Mouse (Mus musculus) macrophage (primary cell): ENCODE results near the gene Ndufb7. TPM values are rescaled to one million over a fixed set of nuclear protein-coding genes. Genes with fewer than 3 reads are reported as not detected.
A peak's percentile ranks its signal among the peaks of the same experiment; 100 is the strongest.
"Not testable (repeated sequence)": the region's sequence is repeated elsewhere in the genome, so short reads cannot be mapped to it uniquely, and the experiment has no call there.

Experiments
- H3K27ac ChIP-seq: fragments of 350-480 bp; formaldehyde crosslinking; 2 replicates; pipeline ENCODE4 v1.9.0; 2021
- H3K36me3 ChIP-seq: fragments of 350-480 bp; formaldehyde crosslinking; 2 replicates; pipeline ENCODE4 v1.9.0; 2021; ENCODE audit errors: inconsistent target
- H3K4me3 ChIP-seq: fragments of 350-480 bp; formaldehyde crosslinking; 2 replicates; pipeline ENCODE4 v1.9.0; 2021; ENCODE audit errors: inconsistent target
- H3K79me2 ChIP-seq: fragments of 350-480 bp; formaldehyde crosslinking; 2 replicates; pipeline ENCODE4 v1.9.0; 2021; ENCODE audit errors: inconsistent target
- WGBS: methylation state at CpG from one replicate; pipeline ENCODE4 v1.1.7; 2026; ENCODE audit warnings: inconsistent platforms; ENCODE audit not compliant: missing documents; 5-methylcytosine and 5-hydroxymethylcytosine counted together
- polyA plus RNA-seq: library from polyadenylated mRNA; stranded (reverse); fragments of 250-400 nt; gene quantifications from 3 replicates; pipeline ENCODE4 v1.2.4, GENCODE M21; 2018; ENCODE audit warnings: inconsistent platforms

The Ndufb7 gene
- polyA plus RNA-seq, 1 experiment from 2014 or later, result 83.2 TPM

DNA sequence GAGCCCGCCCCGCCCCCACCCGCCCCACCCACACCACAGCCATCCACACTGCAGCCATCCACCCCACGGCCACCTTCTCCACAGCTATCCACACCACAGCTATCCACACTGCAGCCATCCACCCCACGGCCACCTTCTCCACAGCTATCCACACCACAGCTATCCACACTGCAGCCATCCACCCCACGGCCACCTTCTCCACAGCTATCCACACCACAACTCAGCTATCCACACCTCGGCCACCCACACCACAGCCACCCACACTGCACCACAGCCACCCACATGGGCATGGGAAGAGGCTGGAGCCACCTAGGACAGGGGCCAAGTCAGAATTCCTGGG, 4.5 kb downstream of the Ndufb7 start:
- H3K27ac ChIP-seq, H3K36me3 ChIP-seq, H3K4me3 ChIP-seq: not testable (repeated sequence)
- peaks cover 81% of the 10 kb centered on the region for H3K79me2 ChIP-seq
- WGBS, result 67% methylated on average over 1 of the region's 7 CpGs

DNA sequence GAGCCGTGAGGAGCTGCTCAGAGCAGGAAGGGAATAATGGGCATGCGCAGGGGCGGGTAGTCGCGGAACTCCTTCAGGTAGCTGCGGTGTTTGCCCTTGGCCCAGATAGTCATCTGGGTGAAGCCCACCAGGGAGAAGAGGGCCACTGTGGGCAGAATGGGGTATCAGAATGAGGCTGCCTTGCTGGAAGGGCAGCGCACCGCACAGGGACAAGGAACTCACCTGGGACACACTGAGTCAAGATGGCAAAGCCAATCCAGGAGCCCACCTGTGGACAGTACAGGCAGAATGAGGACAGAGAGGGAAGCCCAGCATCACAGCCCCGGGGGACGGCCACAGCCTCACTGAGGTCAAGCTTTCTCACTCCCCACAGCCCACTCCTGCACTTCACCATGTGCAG, 5.3 kb downstream of the Ndufb7 start:
- H3K36me3 ChIP-seq, result peaks cover 9% of the 10 kb centered on the region; the same call in 1 of the 2 replicates

DNA sequence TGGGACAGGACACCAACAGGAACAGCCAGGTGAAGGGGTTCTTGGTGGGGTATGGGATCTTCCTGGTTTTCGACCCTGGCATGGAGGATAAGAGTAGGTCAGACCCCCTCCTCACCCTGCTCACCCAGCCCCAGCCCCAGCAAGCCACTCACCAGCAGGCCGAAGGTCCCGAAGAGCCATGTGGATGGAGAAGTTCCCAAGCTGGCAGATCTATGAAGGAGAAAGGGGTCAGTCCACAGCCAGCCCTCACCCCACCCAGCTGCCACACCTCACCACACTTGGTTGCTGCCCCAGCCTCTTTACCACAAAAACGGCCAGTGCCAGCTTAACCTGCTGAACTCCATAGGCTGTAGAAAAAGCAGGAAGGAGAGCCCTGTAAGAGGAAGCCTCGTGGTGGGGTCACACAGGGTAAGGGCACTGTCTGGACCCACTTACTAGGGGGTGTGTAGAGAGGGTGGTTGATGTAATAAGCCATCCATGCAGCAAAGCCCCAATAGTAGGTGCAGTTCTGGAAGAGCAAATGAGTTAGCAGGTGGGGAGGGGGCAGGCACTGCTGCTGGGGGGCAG, 5.9 kb downstream of the Ndufb7 start:
- no peak overlapping the region for H3K4me3 ChIP-seq
- WGBS, result 36% methylated on average over 5 of the region's 5 CpGs
- peaks cover 9% of the 10 kb centered on the region; the same call in 1 of the 2 replicates for H3K36me3 ChIP-seq
- peaks cover 88% of the 10 kb centered on the region for H3K79me2 ChIP-seq
- H3K27ac ChIP-seq, result no peak overlapping the region

More for the DNA sequence above, 5.3 kb downstream of the Ndufb7 start:
- WGBS, result 95% methylated on average over 10 of the region's 10 CpGs
- Histone ChIP-seq H3K79me2 (peaks cover 88% of the 10 kb centered on the region), H3K27ac (no peak overlapping the region), H3K4me3 (no peak overlapping the region)

DNA sequence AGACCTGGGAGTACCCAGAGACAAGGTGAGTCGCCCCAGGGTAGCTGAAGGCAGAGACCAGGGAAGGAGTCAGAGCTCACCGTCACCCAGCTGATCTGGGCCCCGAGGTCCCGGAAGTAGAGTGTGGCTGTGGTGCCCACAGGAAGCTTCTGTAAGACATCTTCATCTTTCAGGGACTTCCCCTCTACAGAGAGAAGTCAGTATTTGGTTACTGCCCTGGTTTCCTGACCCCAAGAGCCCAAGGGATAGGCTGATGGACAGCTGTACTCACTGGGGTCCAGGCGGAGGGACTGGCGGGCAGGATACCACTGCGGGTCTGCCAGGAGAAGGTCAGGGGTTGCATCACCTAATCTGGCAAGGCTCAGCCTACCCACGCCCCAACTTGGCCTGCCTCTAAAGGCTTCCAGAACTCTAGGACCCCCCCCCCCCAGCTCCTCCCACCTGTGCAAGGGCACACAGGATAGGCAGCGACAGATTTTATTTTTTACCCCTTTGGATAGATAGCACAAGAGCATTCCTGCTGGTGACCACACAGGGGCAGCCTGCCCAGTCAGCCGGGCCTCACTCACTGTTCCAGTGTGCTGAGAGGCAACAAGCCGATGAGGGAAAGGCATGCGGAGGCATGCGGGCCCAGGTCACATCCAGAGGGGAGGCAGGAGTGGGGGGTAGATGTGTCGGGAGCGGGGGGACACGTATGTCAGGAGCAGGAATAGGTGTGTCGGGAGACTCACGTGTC, 6.8 kb downstream of the Ndufb7 start:
- Histone ChIP-seq H3K27ac (peak overlapping the region; percentile 22), H3K79me2 (peaks cover 88% of the 10 kb centered on the region), H3K36me3 (peaks cover 9% of the 10 kb centered on the region; the same call in 1 of the 2 replicates), H3K4me3 (no peak overlapping the region)
- 36% methylated on average over 18 of the region's 18 CpGs for WGBS

DNA sequence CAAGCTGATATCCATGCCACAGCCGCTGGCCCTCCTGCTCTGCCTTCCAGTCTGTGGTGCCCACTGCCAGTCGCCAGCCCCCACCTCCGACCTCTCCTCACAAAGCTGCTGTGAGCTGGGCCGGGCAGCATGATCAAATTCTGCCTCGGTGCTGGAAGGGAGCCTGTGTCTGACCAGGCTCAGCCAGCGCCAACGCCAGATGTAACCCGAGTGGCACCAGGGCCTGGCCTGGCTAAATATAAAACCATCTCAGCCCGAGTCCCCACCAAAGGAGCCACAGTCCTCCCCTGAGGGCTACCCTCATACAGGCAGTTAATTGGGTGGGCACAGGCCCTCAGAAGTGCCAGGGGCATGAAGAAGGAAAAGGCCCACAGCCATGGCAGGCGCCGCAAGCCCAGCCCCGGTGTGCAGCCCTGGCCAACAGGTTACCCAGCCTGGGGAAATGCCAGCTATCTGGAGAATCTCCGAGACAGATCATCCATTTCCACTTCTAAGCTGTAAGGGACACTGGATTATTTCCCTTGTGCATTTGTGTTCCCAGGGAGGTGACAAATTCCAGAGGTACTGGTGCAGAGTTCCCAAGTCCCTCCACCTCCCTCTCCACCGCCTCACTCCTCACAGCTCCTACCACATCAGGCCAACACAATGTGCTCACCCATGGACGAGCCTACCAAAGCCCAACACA, 8.3 kb downstream of the Ndufb7 start:
- no peak overlapping the region for H3K27ac ChIP-seq
- 89% methylated on average over 15 of the region's 15 CpGs for WGBS
- no peak overlapping the region for H3K4me3 ChIP-seq
- peaks cover 9% of the 10 kb centered on the region; the same call in 1 of the 2 replicates for H3K36me3 ChIP-seq
- peaks cover 88% of the 10 kb centered on the region for H3K79me2 ChIP-seq

DNA sequence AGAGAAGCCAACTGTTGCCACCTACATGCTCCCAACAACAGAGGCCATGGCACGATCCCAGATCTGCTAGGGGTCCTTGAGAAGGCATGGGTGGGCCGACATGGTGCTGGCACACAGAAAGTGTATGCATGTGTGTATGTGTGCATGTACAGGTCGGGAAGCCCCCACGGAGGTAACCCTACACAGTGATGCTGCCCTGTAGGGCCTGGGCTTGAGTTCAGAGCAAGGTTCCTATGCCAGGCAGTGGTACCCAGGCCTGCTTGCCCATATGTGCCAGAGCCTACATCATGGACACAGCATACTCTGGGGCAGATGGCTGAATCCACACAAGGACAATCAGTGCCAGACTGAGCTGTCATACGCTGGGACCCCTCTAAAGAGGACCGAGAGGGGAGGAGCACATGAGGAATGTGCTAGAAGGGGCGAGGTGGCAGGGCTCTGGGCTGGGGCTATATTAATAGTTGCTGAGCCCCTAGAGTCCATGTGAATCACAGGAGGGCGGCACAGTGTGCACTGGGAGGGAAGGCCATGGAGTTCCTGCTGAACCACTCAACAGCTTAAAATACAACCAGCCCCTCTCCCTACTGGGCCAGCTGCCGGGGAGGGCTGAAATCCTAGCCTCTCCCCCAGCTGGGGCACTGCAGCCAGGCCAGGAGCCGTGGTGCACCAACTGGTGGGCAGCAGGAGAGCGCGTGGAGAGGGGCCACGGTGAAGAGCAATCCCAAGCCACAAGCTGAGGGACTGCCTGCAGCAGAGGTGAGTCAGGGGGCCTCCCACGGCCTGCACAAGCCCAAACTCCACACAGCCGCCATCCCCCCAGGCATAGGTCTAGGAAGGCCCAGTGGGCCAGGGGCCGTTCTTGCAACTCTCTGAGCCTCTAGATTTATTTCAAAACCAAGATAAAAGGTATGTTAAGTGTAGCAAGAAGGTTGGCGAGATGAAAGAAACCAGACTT, 9.4 kb downstream of the Ndufb7 start:
- Histone ChIP-seq H3K27ac (no peak overlapping the region), H3K36me3 (peaks cover 9% of the 10 kb centered on the region; the same call in 1 of the 2 replicates)
- 91% methylated on average over 17 of the region's 17 CpGs for WGBS

DNA sequence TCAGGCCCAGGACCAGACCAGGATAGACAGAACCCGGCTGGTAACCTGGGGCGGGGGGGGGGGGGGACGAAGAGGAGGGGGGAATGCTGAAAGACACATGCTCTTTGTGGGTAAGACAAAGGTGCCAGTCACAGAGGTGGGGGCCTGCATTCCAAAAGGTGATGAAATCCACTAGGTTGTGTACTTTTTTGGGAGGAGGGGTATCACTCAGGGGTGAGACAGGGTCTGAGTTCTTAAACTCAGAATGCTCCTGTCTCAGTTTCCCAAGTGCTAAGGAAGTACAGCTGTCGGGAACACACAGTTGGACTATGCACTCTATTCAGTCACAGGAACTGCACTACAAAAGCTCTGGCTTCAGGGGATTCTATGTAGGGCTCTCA, 10.0 kb downstream of the Ndufb7 start:
- 95% methylated on average over 4 of the region's 4 CpGs for WGBS
- Histone ChIP-seq H3K36me3 (peaks cover 4% of the 10 kb centered on the region; the same call in 1 of the 2 replicates), H3K4me3 (no peak overlapping the region), H3K79me2 (peaks cover 91% of the 10 kb centered on the region), H3K27ac (no peak overlapping the region)

More for the DNA sequence above, 9.4 kb downstream of the Ndufb7 start:
- H3K79me2 ChIP-seq, result peaks cover 89% of the 10 kb centered on the region
- H3K4me3 ChIP-seq, result no peak overlapping the region

DNA sequence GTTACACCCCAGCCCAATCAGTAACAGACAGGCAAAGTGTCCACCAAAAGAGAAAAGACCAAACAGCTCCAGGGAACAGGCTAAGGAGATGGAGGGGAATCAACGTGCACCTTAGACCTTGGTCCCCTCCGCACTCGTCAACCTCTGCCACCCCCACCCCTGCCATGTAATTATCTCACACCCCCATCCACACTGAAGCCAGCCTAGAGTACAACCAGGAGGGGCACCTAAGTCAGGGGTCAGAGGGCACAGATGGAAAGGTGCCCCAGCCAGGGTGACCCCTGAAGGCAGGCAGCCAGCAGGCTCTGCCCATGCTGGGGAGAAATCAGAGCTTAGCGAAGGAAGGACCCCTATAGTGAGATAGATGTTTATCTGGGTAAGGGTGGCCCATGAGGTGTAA, 10.4 kb downstream of the Ndufb7 start:
- WGBS, result 92% methylated on average over 4 of the region's 4 CpGs
- Histone ChIP-seq H3K79me2 (peaks cover 91% of the 10 kb centered on the region), H3K4me3 (no peak overlapping the region), H3K27ac (no peak overlapping the region), H3K36me3 (no peaks in the 10 kb centered on the region)

DNA sequence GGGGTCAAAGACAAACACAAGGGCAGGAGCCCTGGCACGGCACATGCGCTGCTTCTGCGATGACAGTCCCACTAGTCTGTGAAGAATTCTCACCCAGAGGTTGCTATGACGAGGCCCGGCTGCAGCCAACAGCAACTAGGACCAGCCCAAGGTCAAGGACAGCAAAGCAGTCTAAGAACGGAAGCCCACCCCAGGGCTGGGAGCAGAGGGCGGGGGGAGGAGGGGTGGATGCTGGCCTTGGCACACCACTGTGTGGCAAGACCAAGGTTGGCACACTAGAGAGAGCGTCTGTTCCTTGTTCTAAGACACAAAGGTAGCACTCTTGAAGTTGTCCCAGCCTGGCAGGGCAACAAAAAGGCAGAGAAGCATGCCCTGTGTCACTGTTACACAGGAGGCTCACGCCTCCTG, 10.9 kb downstream of the Ndufb7 start:
- H3K36me3 ChIP-seq, result no peaks in the 10 kb centered on the region
- no peak overlapping the region for H3K4me3 ChIP-seq
- WGBS, result 80% methylated on average over 9 of the region's 9 CpGs
- H3K79me2 ChIP-seq, result peaks cover 91% of the 10 kb centered on the region
- no peak overlapping the region for H3K27ac ChIP-seq

DNA sequence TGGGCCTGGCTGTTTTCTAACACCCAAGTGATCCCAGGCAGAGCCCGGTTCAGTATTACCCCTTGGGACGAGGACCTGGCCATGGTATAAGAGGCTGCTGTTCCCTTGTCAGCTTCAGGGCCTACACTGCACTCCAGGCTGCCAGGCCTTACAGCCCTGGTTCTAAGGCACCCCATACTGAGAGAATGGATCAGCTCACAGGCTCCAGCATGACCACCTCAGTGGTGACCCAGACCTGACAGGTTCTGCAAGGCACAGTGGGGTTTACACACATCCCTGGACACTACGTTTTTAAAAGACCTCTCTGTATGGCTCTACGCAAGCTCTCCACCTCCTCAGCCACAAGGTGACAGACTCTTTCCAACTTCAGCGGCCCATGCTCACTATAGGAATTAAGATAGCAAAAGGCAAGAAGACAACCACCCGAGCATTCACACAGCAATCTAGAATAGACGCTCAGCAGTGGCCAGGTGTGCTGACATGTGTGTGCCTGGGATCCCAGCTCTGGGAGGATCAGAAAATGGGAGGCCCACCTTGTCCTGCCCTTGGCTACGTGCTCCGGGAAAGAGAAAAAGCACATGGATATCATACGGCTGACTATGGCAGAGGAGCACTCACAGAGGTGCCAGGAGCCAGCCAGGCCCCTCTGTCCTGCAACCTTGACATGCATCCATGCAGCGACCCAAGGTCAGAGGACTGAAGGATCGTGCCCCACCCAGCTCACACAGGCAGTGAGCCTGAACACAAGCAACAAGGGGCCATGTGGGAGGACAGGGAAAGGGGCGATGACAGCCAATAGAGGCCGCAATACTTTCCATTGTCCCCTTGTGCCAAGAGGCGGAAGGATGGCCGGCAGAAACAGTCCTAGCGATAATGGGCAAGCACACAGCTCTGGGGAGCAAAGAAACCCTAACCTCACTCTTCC, 11.9 kb downstream of the Ndufb7 start:
- WGBS, result 93% methylated on average over 16 of the region's 17 CpGs
- H3K27ac ChIP-seq, result no peak overlapping the region
- H3K36me3 ChIP-seq, result no peaks in the 10 kb centered on the region
- no peak overlapping the region for H3K4me3 ChIP-seq
- peaks cover 98% of the 10 kb centered on the region for H3K79me2 ChIP-seq

DNA sequence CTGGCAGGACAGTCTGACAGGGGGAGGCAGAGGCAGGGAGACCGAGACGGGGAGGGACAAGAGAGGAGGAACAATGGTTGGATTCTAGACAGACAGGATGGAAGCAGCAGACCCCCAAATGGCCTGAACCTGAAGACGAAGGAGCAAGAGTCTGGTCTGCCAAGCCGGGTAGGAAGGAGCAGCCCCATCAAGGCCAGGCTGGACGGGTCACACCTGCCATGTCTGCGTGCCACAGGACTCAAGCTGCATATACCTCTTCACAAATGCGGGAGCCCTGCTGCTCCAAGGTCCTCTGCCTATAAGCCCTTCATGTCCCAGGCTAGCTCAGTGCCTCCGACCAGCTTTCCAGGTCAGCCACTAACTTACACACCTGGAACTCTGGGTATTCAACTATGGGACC, 13.2 kb downstream of the Ndufb7 start:
- WGBS, result 95% methylated on average over 8 of the region's 8 CpGs
- Histone ChIP-seq H3K4me3 (no peak overlapping the region), H3K36me3 (no peaks in the 10 kb centered on the region), H3K79me2 (peaks cover 100% of the 10 kb centered on the region), H3K27ac (no peak overlapping the region)

DNA sequence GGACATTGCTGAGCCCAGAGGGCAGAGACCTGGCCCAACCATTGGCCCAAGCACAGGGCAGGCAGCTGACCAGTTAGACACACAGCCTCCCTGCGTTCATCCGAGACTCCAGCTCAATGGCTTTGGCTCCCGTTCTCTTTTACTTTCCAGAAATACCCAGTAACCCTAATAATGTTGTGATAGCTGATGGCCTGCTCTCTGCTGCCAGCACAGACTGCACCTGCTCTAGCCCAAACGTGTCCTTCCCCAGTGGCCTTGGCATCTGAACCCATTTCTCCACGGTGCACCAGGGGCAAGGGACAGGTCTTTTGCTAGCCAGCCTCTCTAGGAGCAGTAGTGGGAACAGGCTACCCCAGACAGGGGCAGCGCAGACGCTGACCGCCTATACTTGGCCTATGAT, 14.4 kb downstream of the Ndufb7 start:
- Histone ChIP-seq H3K79me2 (peaks cover 100% of the 10 kb centered on the region), H3K27ac (no peak overlapping the region), H3K4me3 (no peak overlapping the region), H3K36me3 (no peaks in the 10 kb centered on the region)
- WGBS, result 98% methylated on average over 8 of the region's 8 CpGs

DNA sequence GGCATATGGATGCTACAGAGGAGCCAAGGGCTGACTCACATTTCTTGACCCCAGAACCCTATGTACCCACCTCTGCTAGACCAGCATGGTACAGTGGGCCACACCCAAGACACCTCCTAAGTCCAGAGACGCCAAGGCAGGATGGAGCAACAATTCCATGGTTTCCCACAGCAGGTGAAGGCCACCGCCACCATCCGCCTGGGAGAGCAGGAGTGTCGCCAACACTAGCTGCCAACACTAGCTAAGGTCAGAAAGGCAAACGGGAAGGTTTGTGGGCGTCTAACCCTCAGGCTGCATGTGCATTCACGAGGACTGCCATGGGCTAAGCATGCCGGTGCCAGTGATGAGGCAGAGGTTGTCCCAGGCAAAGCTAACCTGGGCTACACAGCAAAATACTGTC, 15.8 kb downstream of the Ndufb7 start:
- Histone ChIP-seq H3K27ac (no peak overlapping the region), H3K79me2 (peaks cover 100% of the 10 kb centered on the region), H3K4me3 (no peak overlapping the region), H3K36me3 (no peaks in the 10 kb centered on the region)
- WGBS, result 92% methylated on average over 8 of the region's 8 CpGs
